Mouse (Mus musculus): ENCODE measurements around the gene Gm20458.
A peak's percentile ranks its signal among the peaks of the same experiment; 100 is the strongest.

The Gm20458 gene

DNA sequence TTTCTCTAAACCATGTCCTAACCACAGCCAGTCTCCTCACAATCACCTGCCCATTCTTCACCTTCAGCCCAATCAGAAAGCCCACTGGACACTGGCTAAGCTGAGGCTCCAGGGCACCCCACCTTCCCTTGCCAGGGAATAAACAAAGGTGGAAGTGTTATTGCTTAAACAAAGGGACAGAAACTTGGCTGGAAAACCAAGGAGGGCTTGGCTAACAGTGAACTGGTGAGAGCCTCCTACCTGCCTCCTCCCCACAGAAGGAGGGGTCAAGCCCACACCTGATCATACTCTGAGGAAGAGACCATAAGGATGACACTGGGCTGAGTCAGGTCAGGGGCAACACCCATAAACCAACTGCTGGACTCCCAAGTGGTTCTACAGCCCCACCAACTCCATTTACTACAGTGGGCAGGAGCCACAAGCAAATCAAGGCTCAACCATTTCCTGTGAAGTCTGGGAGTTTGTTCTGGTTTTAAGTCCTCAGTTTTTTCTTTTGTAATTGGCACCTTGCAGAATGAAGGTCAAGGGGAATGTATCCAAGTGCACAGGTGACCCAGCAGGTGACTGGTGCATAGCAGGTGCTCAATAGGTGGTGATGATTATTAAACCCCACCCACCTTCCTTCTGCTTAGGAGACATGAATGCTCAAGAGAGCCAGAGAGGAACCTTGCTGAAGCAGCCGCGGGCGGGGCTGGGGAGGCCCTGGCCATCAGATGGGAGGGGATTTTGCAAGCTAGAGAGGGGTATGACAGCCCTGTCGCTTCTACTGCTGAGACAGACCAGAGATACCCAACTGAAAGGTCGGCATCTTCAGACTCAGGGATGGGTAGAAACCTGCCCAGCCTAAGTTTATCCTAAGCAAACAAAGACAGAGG lies 25.3 kb upstream of the Gm20458 start:
- no peak for DNase-seq (ENCODE audit: low spot score in 2 of 2)

DNA sequence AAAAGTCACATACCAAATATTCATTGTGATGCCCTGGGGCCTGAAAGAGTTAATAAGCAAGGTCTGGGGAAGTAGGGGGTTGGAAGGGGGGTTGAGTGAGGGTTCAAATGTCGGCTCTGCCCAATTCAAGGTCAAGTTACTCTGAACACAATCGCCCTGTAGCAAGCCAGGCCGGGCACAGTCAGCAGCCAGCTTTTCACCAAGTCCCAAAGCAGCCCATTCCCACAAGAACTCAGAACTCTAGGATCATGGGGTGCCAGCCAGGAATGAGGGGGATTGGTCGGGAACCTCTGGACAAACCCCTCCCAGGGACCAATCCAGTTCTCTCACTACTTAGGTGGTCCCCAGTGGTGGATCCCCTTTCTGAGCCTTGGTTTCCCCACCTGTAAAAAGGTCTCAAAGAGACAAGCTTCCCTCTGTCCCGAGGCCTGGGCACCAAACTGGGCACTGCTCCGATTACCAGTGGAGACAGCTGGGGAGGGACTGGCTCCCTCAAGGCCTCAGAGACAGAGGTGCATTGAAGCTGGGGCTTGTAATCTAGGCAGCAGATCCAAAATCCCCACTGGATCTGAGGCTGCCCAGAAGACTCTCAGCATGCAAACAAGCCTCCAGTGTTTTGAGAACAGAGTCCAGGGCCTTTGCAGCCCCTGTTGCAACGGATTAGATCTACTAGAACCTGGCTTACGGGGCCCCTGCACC lies 24.4 kb upstream of the Gm20458 start:
- peak in 1 of 2 experiments; percentile 20 for DNase-seq (ENCODE audit: low spot score in 2 of 2)

DNA sequence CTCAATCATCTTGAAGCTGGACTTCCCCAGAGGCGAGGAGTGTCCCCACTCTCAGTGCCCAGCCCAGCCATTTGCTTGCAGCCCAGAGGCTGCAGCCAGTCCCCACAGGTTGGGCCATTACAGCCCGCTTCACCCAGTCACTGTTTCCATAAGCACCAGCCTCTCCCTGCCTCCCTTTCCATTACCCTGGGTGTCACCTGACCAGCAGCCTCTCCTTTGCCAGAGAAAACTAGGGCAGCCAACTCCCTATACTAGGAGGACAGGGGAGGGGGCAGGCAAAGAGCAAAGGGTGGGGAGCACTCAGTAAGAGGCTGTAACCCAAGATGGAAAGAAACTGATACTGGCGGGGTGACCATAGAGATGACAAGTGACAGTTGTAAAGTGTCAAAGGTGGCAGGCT lies 23.8 kb upstream of the Gm20458 start:
- no peak for DNase-seq (ENCODE audit: low spot score in 2 of 2)

DNA sequence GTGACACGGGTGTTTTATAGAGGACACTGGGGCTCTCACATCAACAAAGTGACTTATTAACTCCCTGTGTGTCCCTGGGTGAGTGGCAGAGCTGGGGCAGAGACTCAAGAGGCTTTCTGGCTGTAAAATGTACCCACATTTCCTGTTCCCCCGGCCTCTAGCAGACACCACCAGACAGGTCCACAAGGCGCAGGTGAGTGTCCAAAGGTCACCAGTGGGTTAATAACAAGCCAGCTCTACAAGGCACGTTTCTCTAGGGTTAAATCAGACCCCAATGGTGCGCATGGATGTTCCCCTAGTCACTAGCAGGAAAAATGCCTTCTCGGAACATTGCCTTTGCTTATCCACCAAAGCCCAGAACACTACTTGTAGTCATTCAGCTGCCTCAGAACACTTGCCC lies 23.1 kb upstream of the Gm20458 start:
- DNase-seq (ENCODE audit: low spot score in 2 of 2), result no peak

DNA sequence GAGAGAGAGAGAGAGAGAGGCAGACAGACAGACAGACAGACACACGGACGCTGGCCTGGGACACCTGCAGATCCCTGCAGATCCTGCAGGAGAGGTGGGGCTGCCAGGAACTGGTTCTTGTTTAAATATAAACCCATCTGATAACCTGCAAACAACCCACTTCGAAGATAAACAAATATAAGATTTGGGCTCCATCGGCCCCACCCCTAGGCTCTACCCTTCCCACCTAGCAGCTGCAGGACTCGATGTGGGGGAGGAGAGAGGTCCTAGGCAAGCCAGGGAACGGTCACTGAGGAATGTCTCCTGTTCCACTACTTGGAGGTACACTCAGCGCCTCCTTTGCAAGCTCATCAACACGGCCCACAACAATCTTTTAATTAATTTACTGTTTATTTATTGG lies 22.5 kb upstream of the Gm20458 start:
- no peak for DNase-seq (ENCODE audit: low spot score in 2 of 2)

DNA sequence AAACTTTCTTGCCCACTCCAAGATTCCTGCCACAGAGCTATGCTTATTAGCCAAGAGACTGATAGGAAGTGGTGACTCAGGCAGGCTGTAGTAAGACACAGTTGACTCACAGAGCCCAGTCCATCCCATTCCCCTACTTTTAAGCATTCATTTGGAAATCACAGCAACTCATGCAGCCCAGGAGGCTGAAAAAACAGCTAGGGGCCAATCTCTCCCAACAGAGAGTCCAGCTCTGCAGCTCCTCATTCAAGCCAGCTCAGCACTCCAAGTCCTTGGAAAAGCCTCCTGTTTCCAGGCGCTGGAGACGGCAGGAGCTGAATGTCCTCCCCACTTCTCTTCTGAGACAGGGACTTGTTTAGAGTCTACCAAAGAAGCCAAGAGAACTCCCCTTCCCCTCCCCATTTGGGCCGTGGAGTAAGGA lies 21.8 kb upstream of the Gm20458 start:
- peak; percentile 41 to 45 for DNase-seq (ENCODE audit: low spot score in 2 of 2)

DNA sequence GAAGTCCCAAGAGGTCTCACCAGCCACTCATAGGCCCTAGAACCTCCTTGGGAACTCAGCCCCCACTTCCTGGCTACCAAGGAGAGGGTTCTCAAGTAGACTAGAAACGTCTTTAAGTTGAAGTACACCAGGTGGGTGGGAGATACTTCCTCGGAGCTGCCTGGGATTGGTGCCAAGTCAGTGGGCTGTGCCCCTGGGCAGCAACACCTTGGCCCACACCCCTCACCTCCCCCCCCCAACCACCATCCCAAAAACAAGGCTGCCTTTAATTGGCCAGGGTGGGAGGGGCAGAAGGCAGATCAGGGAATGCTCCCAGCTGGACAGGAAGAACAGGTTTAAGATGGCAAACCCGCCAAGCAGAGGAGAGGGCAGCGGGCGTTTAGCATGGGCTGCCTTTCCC lies 20.5 kb upstream of the Gm20458 start:
- no peak for DNase-seq (ENCODE audit: low spot score in 2 of 2)

DNA sequence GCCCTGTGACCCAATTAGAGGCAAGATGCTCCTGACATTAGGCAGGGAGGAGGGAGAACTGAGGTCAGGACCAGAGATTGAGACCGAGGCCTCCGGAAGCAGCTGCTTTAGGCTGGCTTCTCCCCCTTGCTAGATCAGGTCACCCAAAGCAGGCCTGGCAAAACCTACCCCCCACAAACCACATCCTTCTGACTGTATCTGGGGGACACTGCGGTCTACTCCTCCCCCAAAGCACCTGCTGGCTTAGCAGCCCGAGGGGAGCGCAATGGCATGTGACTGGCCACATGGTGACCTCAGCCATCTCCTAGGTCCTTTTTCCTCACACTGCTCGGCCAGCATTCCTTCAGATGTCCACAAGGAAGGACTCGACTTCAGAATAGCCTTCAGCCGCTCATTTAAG lies 19.6 kb upstream of the Gm20458 start:
- DNase-seq (ENCODE audit: low spot score in 2 of 2), result no peak

DNA sequence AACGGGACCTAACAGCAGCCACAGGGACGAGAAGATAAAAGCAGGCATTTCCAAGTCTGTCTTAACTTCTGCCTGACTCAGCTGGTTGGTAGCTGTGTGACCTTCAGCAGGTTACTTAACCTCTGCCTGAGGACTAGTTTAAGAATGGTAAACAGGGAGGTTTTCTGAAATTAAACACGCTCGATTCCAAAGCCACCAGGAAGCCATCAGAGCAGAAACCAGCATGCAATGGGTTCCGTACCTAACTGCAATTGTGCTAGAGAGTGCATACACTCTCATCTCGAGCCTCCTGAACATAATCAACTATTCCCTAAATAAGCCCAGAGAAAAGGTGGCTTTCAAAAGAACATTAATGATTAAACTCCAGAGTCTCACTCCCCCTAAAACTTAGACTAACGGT lies 19.0 kb upstream of the Gm20458 start:
- DNase-seq (ENCODE audit: low spot score in 2 of 2), result no peak

DNA sequence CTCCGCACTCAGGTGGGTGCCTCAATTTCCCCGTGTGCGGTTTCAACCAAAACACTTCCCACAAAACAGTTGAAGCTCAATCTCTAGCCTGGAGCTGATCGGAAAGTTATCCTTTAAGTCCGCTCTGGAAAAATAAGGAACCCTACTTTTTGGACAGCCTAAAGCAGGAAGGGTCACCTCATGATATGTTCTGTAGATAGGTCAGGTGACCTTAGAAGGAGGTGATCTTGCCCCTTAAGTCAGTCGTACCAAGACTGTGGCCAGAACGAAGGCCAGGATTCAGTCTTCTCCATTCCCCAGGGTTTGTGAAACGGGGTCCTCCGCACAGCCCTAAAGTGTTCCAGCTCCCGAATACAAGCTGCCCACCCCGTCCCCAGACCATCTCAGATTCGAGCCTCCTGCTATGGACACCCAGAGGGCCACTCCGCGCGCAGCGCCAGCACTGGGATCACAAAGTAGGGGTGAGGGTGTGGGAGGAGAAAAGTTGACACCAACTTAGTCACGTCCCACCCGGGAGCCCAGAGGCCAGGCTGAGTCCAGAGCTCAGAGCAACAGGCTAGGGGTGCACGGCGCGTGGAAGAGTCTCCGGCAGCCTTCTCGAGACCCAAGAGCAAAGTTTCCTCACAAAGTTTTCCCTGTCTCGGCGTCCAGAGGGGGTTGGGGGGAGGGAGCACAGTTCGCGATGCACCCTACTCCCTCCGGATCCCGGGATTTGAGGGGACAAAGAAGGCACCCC lies 18.3 kb upstream of the Gm20458 start:
- DNase-seq (ENCODE audit: low spot score in 2 of 2), result no peak

DNA sequence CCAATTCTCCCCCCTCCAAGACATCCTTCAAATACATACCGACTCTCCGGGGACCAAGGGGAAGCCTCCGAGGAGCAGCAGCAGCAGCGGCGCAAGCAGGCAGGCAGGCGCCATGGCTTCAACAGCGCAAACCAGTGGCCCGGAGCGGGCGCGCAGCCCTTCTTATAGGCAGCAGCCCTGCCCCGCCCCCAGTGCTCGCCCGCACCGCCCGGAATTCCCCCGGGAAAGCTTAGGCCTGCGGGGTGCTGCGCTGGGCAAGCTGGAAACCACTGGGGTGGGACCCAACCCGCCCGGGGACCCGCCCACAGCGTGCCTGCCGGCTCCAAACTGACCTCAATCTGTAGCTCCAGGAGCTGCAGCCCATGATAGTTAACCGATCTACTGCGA lies 17.7 kb upstream of the Gm20458 start:
- peak; percentile 36 to 46 for DNase-seq (ENCODE audit: low spot score in 2 of 2)

DNA sequence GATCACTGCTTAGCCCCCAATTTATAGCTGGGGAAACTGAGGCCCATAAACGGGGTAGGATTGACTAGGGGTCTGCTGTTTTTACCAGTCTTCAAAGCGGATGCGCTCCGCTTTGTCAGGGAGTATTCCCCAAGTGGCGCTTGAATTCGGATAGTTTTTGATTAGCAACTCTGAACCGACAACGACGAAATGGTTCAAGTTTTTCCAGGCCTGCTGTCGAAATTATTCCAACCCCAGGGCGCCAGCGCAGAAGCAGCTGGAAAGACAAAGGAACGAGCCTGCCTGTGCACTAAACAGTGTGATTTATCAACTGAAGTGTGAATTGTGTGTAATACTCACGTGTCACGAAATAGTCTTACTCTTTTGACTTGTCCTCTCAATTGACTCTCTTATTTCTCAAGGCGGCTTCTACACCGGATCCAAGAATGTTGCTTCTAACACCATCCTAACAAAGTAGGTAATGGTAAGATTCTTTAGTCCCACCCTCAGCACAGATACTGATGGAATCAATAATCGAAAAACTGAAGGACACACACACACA lies 17.2 kb upstream of the Gm20458 start, which contains the start of gene Sdc4:
Gene Sdc4, minus strand, starts transcription at position 428 of the 541 bp plus-strand sequence.
- DNase-seq (ENCODE audit: low spot score in 2 of 2), result no peak

DNA sequence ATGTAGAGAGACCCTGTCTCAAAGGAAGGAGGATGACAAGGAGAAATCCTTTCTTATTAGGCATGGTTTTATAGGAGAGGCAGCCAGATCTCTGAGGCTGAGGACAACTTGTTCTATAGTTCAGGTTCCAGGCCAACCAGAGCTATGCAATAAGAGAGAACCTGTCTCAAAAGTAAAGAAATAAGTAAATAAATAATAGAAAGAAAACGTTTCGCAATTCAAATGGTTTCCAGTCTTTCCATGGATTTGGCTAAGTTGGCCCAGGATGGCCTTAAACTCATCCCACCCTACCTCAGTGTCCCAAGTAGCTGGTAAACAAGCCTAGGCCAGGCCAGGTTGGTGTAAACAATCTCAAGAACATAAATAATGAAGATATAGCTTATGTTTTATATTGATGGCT lies 16.1 kb upstream of the Gm20458 start:
- no peak for DNase-seq (ENCODE audit: low spot score in 2 of 2)

DNA sequence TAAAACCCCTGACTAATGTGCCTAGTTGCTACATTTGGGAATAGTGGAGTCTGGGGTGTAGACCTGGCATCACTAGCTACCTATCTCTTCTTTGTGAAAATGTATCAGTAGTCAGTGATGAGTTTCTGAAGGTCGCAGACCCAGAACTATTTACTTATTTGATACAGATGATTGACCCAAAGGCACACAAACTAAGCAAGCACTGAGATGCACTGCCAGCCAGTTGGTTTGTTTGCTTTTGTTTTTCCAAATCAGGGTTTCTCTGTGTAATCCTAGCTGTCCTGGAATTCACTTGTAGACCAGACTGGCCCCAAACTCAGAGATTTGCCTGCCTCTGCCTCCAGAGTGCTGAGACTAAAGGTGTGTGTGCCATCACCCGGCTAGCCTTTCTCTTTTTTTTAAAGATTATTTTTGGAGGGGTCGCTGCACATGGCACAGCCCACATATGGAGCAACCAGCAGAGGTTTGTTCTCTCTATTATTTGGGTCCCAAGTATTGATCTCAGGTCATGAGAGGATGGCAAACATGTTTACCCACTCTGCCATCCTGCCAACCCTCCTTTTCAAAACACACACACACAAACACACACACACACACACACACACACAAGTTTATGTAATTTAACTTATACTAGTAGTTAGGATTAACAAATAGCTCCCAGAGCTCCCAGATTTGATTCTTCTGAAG lies 15.2 kb upstream of the Gm20458 start:
- DNase-seq (ENCODE audit: low spot score in 2 of 2), result no peak

DNA sequence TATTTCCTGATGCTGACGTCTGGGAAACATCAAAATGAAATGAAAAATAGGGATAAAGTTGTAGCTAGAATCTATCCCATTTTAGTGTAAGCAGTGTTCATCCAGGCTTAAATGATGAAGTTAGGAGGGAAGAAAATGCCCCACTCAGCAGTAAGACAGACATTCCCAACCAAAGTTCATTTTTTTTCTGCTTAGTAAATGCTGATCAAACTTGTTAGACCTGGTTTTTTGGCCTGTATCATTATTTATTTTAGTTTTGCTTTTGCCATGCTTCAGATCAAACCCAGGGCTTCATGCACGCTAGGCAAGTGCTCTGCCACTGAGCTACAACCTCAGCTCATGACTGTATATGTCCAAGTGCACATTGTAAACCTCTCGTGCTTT lies 14.7 kb upstream of the Gm20458 start:
- DNase-seq (ENCODE audit: low spot score in 2 of 2), result no peak

DNA sequence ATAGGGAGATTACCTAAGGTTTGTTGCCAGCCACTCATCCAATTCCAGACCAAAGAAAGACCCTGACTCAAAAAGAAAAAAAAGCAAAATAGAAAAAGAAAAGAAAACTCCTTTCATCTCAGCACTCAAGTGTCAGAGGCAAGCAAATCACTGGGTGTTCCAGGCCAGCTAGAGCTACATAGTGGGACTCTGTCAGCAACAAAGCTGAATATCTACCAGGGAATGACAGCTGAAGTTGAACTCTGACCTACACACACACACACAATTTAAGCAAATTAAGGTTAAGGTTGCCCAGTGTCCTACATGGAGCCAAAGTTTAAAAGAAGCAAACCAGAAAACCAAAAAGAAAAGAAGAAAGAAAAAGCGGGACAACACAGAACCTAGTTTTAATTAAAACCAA lies 12.6 kb upstream of the Gm20458 start:
- DNase-seq (ENCODE audit: low spot score in 2 of 2), result no peak

DNA sequence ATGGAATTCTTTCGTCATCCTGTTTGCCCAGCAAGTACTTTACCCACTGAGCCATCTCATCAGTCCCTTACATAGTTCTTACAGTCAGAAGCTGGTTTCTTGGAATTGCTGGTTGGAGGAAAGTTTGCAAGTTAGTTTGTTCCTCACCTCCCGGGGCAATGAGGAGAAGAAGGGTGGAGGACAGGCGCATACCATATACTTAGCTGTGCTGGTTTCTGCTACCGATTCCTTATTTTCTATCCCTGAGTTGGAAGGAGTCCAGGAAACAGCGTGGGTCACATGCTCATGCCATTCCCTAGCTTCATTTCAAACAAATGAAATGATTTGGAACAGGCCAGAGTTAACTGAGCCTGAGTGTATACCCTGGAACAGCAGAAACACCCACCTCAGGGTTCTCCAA lies 11.8 kb upstream of the Gm20458 start:
- no peak for DNase-seq (ENCODE audit: low spot score in 2 of 2)

DNA sequence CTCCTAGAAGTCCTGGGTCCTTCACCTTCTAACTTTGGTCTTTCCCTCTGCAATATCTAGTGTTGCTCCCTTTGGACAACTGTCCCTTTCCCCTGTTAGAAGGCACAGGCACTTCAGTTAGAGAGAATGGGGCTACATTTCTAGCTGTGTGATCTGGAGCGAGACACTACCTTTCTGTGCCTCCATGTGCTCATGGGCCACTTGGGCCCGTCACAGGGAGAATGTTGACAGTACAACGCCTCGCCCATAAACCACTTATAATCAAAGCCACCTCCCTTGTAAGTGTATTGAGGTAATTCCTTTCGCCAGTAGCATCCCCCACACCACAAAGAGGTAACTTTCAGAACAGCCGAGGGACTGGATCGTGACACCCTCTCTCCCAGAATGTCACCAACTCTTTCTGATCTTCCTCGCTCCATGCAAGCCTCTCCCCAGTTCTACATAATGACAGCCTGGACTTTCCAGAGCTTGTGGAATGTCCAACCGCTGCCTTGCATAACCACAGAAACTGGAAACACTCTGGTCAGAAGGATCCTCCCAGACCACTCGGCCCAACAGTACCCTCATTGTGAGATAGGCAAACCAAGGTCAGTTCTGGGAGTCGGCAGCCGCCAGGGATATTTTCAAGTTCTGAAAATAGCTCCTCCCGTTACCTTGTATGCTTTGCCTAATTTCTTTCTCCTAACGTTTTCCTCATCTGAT lies 11.3 kb upstream of the Gm20458 start:
- no peak for DNase-seq (ENCODE audit: low spot score in 2 of 2)

DNA sequence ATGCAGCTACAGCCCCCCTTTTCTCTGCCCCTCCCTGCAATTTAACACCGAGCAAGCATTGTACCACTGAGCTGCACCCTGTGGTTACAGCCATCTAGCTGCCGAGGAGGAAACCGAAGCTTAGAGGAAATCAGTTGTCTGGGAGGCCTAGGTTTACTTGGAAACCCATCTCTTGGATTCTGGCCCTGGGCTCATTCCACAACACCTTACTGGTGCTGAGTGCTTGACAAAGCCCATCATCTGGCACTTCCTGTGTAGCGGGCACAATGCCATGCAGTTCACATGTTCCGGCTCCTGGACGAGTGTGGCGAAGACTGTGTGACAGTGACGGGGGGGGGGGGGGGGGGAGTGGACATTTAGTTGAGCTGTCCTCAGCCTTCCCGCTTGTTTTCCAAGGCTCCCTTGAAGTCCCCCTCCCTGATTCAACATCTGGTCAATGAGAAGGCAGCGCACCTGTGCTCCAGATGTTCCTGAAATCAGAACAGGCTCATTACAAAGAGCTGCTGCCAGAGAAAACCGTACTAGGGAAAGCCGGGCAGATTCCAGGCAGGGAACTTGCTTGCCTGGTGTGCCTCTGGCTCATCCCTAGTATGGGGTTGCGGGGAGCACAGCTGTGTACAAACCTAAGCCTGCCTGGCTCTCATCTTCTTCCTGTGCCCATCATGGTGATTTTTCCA lies 8.6 kb upstream of the Gm20458 start:
- no peak for DNase-seq (ENCODE audit: low spot score in 2 of 2)

DNA sequence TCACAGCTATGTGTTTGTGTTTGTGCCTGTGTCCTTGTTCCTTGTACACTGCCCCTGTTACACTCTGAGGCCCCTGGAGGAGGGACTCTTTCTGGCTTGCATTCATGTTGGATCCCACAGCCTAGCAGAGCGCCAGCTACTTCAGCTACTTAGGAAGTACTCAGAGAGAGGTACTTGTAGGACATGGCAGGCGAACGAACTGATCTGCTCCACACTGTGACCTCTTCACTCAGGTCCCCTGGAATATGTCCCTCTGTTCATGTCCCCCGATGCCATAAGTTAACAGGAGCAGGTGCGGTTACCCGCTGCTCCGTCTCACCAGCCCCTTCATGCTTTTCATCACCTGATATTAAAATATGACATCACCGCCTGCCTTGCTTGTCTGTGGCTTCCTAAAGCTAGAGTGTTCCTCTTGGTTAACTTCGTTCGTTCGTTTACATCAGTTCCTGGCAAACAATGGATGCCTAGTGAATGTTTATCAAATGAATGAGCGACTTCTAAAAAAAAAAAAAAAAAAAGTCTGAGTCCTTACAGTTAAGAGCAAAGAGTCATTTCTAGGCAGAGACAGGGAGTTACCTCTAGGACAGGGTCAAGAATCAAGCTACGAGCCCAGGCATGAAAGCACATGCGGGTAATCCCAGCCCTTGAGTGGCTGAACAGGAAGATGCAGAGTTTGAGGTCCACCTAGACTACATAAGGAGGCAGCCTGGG lies 7.6 kb upstream of the Gm20458 start:
- no peak for DNase-seq (ENCODE audit: low spot score in 2 of 2)

All from right cerebral cortex, postnatal 36 days (tissue).